Mouse (Mus musculus) kidney, postnatal 14 days (tissue): Measurements from ENCODE around the gene Nmi.

Experiments used
- DNase-seq: peaks from one replicate; pipeline ENCODE4 v3.0.0; 2022; ENCODE audit warnings: mixed read lengths

The Nmi gene

DNA sequence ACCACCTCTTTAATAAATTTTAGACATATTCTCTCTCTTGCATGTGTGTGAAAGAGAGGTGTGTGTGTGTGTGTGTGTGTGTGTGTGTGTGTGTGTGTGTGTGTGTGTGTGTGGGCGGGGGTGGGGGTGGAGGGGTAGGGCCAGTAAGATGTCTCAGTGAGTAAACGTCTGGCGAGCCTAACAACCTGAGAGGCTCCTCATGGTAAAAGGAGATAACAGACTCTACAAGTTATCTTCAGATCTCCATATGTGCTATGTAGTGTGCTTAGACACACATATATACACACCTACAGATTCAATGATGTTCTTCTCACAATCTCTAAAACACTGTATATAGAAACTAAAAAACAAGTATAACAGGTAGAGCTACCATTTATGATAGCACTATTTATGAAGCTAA lies 34.5 kb downstream of the Nmi start:
- no peak for DNase-seq

DNA sequence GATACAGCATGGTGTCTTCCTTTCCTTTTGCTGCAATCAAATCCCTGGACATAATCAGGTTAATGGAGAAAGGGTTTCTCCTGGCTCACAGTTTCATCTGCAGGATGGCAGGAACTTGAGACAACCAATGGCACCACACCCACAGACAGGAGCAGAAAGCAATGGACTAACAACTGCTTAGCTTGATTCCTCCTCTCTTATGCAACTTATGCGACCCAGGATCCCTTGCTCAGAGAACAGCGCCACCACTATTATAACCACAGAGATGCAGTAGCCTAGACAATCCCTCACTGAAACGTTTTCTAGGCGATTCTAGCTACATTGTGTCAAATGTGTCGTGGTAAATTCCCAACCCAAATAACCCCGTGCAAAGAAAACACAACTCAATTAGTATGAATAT lies 36.3 kb downstream of the Nmi start:
- no peak for DNase-seq

DNA sequence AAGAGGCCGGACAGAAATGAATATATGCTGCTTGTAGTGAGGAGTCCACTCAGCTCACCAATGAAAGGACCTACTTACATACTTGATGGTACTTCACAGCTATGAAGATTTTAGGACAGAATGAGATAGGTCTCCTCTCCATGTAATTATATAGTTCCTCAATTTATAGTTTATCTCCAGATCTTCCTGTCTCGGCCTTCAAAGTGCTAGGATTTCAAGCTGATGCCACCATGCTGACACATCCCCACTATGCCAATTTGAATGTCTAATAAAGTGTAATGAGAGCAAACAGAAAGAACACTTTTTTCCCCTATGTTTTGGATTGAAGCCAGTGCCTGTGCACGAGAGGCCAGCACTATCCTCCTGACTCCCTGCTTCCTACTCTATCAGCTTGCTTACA lies 36.7 kb downstream of the Nmi start:
- DNase-seq: no peak

DNA sequence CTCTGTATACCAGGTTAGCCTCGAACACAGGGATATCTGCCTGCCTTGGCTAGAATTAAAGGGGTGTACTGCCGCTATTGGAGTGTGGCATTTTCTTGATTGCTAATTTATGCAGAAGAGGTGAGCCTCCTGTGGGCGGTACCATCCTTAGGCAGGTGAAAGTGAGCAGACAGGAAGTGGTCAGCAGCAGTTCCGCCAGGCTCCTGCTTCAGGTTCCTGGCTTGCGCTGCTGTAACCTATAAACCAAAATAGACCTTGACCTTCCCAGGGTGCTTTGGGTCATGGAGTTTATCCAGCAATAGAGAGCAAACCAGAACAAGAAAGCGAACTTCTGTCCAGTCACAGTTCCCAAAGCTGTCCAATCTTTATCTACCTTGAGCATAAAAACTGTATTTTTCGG lies 37.4 kb downstream of the Nmi start:
- no peak for DNase-seq

DNA sequence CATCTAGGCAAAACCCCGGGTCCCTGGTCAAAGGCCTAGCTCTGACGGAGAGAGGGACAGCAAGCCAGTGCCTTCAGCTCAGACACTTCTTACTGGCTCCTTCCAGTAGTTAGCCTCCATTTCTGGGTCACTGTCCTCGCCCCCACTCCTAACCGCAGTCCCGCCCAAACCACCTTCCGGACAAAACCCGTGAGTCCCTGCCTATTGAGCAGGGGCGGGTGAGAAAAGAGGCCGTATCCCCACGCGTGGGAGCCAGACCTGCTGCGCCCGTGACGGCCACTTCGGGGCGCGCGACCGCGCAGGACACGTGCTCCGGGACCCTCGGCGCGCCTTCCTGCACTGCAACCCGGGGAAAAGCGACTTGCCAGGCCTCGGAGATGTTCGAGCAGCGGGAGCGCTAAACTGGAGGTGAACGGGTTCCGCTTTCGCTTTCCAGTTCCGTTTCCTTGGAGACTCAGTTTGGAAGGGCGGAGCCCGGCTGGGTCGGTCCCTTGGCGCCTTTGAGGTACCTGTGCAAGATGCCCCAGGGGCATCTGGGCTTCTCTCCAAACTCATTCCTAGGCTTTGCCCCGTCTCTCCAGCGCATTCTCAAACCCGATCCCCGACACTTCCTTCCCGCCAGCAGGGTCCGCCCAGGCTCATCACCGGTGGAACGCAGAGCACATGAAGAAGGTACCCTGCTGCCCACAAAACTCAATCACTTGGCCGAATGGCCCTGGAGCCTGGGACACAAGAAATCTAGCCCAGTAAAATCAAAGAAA lies 38.5 kb downstream of the Nmi start, which contains the start of gene Rbm43:
TSS of gene Rbm43 (minus strand) at position 590 of the 761 bp plus-strand sequence.
- DNase-seq: peak; percentile 77

DNA sequence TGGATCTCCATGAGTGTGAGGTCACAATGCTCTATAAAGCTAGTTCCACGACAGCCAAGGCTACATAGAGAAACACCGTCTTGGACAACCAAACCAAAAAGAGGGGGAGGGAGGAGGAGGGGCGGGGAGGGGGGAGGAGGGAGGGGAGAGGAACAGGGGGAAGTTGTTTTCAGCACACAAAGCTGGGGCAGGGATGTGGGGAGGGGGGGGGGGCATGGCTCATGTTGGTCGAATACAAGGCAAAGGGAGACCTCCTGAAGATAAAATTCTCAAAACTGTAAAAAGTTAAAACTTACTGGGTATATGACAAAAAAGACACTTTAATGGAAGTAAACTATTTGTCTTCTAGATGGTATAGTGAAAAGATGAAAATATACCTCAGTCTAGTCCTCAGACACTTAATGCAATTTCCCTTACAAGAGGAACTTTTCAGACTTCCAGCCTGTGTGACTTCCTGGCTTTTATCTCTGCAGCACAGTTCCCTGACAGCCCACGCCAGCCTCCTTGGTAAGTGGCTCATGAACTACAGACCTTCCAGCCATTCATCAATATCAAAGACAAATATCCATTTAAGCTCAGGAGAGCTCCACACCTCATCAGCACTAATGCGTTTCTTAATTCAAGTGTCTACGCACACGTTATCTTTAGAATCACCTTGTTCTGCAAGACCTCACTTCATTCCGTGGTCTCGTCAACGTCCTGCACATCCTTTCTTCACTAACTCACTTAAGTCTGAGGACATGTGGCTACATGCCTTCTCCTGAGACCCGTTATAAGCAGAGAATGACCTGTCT lies 39.8 kb downstream of the Nmi start:
- no peak for DNase-seq

DNA sequence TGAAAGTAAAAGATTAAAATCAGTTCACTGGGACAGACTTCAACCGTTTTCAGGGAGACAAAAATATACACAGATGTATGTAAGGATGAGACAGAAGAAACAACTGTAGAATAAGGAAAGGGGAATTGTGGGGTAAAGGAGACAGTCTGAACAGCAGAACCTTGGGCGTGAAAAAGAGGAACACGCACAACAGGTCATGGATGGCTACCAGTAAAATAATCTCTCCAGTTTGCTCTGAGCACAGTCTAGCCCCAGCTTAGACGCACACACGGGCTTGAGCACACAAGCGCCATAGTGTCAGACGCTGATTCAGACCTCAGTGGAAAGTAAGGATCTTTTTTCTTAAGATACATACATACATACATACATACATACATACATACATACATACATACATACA lies 42.1 kb downstream of the Nmi start:
- no peak for DNase-seq

DNA sequence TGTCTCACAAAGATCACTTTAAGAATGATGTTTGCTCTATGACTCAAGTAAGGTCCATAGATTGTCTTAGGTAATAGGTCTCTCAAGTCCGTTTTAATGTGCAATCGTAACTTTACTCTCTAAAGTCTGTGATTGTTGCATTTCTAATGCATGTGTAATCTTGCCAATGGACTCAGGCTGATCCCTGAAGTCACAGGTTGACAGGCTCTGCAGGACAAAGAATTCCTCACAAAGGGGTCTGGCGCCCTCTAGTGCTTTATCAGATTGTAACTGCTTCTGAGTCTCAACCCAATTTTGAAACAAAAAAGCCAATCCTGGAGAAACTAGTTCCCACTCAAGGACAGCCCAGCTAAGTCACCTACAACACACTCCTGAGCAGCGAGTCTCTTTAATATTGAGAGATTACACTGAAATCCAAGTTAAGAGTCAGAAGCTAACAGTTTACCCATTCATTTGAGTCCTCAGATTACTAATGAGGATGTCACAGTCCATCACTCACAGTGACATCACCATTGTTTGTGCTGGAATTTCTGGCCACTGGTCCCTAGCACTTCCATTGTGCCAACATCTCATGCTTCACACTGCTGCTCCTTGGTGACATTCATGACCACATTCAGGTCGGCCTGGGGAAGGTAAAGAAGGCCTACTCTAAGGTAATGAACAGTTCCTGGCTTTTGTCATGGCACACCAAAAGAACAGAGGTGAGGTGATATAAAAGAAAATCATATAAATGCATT lies 58.2 kb downstream of the Nmi start:
- DNase-seq: peak; percentile 82

DNA sequence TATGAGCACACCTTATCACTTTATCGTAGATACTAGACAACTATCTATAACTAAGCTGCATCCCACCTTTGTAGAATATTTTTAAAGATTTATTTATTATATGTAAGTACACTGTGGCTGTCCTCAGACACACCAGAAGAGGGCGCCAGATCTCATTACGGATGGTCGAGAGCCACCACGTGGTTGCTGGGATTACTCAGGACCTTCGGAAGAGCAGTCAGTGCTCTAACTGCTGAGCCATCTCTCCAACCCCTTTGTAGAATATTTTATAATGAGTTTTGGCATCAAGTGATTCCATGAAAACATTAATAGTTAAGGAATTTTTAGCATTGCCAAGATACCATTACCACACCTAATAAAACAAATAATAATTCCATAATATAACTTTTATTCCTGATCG lies 58.8 kb downstream of the Nmi start:
- DNase-seq: no peak

DNA sequence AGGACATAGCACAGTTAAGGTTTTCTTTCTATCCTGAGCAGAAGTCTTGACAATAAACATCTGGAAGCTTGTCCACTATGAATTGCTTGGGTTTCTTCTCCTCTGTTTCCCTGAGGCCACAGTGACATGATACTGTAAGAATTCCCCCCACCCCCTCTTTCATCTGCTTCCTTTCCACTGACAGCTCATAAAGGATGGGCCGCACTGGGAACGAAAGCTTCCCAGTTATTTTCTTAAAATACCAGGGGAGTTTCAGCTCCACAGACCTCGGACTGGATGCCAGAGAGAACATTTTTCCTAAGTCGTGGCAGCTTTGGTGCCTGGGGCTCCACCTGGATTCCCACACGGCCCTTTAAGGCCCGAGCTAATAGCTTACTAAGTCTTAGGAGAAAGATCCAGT lies 60.6 kb downstream of the Nmi start:
- DNase-seq: peak; percentile 31

DNA sequence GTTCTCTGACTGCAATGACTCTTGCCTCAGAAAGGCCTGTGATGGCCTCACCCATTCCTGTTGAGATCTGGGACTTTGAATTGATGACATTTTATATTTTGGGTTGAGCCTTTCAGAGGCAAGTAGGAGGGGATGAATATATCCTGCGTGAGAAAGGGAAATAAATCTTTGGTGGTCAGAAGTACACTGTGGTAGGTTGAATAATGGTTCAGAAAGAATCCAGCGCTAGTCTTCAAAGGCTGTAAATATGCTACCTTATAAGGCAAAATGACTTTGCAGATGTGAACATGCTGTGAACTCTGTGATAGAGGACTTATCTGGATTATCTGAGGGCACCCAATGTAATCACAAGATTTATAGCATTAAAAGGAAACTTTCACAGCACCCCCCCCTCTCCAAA lies 61.4 kb downstream of the Nmi start:
- DNase-seq: no peak

DNA sequence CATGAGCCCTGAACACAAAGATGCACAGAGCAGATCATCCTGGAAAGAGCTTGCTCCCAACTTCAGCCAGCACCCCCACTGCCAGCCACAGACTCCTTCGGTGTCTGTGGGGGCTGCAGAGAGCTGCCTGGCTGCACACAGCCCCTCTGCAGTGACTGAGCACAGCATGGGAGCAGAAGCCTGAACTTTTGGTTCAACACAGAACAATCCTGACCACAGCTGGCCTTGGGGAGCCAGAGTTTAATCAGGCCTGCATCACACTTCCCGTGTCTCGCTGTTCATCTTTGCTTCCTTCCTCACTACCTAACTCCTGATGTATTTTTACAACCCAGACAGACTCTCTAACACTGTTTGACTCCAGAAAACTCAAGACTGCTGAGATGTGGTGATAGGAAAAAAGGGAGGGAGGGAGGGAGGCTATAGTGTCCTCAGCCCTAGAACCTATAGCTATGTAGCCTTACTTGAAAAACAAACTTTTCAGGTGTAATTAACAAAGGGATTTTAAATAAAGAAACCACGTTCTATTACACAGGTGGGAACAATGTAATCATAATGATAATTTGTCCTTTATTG lies 65.7 kb downstream of the Nmi start:
- DNase-seq: no peak

DNA sequence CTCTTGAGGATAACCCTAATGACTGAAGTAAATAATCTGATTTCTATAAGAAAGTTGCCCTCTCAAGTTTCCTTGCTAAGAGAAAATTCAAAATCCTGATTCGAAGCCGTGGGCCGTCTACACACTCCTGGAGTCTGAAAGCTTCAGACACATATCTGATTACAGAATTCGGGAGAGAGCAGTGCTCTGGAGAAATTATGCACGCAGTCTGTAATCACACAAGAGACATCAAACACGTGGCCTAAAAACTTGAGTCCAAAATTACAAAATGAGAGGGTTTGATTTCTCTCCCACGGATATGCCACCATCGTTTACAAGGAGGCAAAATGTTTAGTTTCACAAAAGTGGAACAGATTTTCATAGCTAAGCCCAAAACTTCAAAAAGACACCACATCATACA lies 67.7 kb downstream of the Nmi start:
- no peak for DNase-seq
